Mouse (Mus musculus) right cerebral cortex, postnatal 36 days (tissue): ENCODE results near the gene Cpa3.

ENCODE experiments used
- DNase-seq, 2 experiments: peaks; one replicate each; pipeline ENCODE4 v3.0.0; 2022; ENCODE audit warnings: low spot score in 2 of 2, mixed read lengths in 1 of 2

Cpa3 gene

GRCm38 (mm10) chr3:20242050-20242449 lies at the start of gene Cpa3:
Gene Cpa3 (minus strand): TSS chr3:20242181.
- no peak for DNase-seq

GRCm38 (mm10) chr3:20291370-20291769 lies 49.4 kb upstream of the Cpa3 start:
- DNase-seq: no peak

GRCm38 (mm10) chr3:20288761-20289160 lies 46.8 kb upstream of the Cpa3 start:
- no peak for DNase-seq

- no peak for DNase-seq
Observed at GRCm38 (mm10) chr3:20281796-20282195, 39.8 kb upstream of the Cpa3 start.

- no peak for DNase-seq
Observed at GRCm38 (mm10) chr3:20275633-20276032, 33.7 kb upstream of the Cpa3 start, which contains the start of gene Cpb1. Gene Cpb1 (minus strand): TSS chr3:20275733.

GRCm38 (mm10) chr3:20254566-20255479 lies 12.8 kb upstream of the Cpa3 start:
- no peak for DNase-seq

GRCm38 (mm10) chr3:20243913-20244312 lies 1.9 kb upstream of the Cpa3 start:
- no peak for DNase-seq

- no peak for DNase-seq
Observed at GRCm38 (mm10) chr3:20239741-20240140, 2.2 kb downstream of the Cpa3 start.

GRCm38 (mm10) chr3:20236965-20237364 lies 5.0 kb downstream of the Cpa3 start:
- no peak for DNase-seq

- no peak for DNase-seq
Observed at GRCm38 (mm10) chr3:20229027-20229426, 13.0 kb downstream of the Cpa3 start.

- DNase-seq: no peak
Observed at GRCm38 (mm10) chr3:20225429-20225828, 16.6 kb downstream of the Cpa3 start.

- DNase-seq: no peak
Observed at GRCm38 (mm10) chr3:20222926-20223698, 18.9 kb downstream of the Cpa3 start.

GRCm38 (mm10) chr3:20222136-20222535 lies 19.8 kb downstream of the Cpa3 start:
- no peak for DNase-seq

- peak in 1 of 2 experiments; percentile 16 for DNase-seq
Observed at GRCm38 (mm10) chr3:20198869-20199268, 43.1 kb downstream of the Cpa3 start.

- DNase-seq: no peak
Observed at GRCm38 (mm10) chr3:20197878-20198277, 44.1 kb downstream of the Cpa3 start.

GRCm38 (mm10) chr3:20188976-20189675 lies 52.9 kb downstream of the Cpa3 start:
- DNase-seq: no peak

- DNase-seq: no peak
Observed at GRCm38 (mm10) chr3:20172394-20172793, 69.6 kb downstream of the Cpa3 start.

GRCm38 (mm10) chr3:20167487-20167886 lies 74.5 kb downstream of the Cpa3 start:
- DNase-seq: no peak
